Mouse (Mus musculus): ENCODE results near the gene Prr12. TPM values are rescaled to one million over a fixed set of nuclear protein-coding genes. Genes with fewer than 3 reads are reported as not detected.
"Not testable (repeated sequence)": the region's sequence is repeated elsewhere in the genome, so short reads cannot be mapped to it uniquely, and the experiment has no call there.

The Prr12 gene
- polyA plus RNA-seq, 1 experiment from 2014 or later, result 4.1 TPM

GRCm38 (mm10) chr7:45028351-45028750, 24.3 kb downstream of the Prr12 start:
- Histone ChIP-seq H3K4me2 (no peak overlapping the region), H3K9me3 (replicated peaks) (no peaks in the 10 kb centered on the region), H3K4me1 (no peaks in the 10 kb centered on the region; the same call in 1 of the 2 replicates), H3K27me3 (replicated peaks) (no peaks in the 10 kb centered on the region), H3K4me3 (no peak overlapping the region), H3K36me3 (peaks cover 66% of the 10 kb centered on the region), H3K27ac (no peak overlapping the region), H3K9ac (no peak overlapping the region)
- 78% methylated on average over 11 of the region's 11 CpGs for WGBS (ENCODE audit: insufficient replicate concordance)
- no peak for ATAC-seq

- Histone ChIP-seq H3K4me3 (no peak overlapping the region), H3K4me1 (no peaks in the 10 kb centered on the region; the same call in 1 of the 2 replicates), H3K9ac (no peak overlapping the region), H3K27me3 (replicated peaks) (no peaks in the 10 kb centered on the region), H3K36me3 (peaks cover 60% of the 10 kb centered on the region), H3K27ac (no peak overlapping the region), H3K9me3 (replicated peaks) (no peaks in the 10 kb centered on the region), H3K4me2 (no peak overlapping the region)
- 76% methylated on average over 9 of the region's 9 CpGs for WGBS (ENCODE audit: insufficient replicate concordance)
- no peak for ATAC-seq
These were observed 24.9 kb downstream of the Prr12 start for GRCm38 (mm10) chr7:45027761-45028160.

DNA sequence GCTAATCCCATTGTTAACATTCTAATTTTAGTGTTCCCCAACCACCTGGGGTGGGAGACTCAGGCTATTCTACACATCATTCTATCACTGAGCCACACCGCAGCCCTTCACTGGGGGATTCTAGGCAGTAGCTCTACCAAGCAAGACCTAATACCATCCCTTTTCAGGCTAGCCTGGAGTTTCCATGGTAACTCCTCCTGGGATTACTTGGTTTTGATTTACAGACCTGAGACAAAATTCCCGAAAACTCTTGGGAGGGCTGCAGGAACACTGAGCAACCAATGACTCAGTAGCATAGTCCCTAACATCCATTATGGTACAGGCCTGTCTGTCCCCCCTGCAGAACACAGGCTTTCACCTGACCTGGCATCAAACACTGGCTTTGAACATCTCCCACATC, 26.4 kb downstream of the Prr12 start:
- H3K27me3 ChIP-seq (replicated peaks), result peaks cover 2% of the 10 kb centered on the region

DNA sequence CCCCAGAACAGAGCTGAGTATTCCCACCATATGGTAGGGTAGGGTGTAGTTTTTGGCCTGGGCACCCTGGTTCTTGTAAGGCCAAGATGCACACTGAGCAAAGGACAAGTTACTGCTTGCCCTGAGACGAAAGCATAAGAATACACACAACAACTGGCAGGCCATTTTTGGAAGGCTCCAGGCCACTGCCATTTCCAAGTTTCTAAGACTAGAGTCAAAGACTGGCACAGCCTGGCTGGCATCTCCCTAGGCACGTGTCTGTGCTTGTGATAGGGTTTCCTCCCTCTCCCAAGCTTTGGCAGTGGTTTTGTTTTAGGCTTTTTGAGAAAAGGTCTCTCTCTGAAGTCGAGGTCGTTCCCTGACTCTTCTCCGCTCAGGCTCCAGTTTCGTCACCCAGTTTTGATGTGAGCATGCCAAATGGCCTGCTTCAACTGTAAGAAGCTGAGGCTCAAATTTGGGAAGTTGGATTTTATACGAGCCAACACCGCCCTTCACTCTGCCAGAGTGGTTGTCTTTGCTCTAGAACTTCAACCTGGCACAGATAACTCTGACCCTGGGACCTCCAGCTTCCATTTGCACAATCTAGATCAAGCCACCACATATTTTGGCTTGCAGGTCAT, 27.0 kb downstream of the Prr12 start:
- no peaks in the 10 kb centered on the region for H3K9me3 ChIP-seq (replicated peaks)
- no peaks in the 10 kb centered on the region; the same call in 1 of the 2 replicates for H3K4me1 ChIP-seq
- peaks cover 7% of the 10 kb centered on the region for H3K27me3 ChIP-seq (replicated peaks)
- no peak overlapping the region for H3K27ac ChIP-seq
- H3K36me3 ChIP-seq, result peaks cover 39% of the 10 kb centered on the region
- H3K4me2 ChIP-seq, result no peak overlapping the region
- H3K4me3 ChIP-seq, result no peak overlapping the region
- 62% methylated on average over 8 of the region's 8 CpGs for WGBS (ENCODE audit: insufficient replicate concordance)
- ATAC-seq, result no peak
- H3K9ac ChIP-seq, result no peak overlapping the region

More for the DNA sequence above, 26.4 kb downstream of the Prr12 start:
- no peaks in the 10 kb centered on the region; the same call in 1 of the 2 replicates for H3K4me1 ChIP-seq
- no peak overlapping the region for H3K9ac ChIP-seq
- no peak overlapping the region for H3K4me2 ChIP-seq
- H3K4me3 ChIP-seq, result no peak overlapping the region
- no peak for ATAC-seq
- 70% methylated on average over 2 of the region's 2 CpGs for WGBS (ENCODE audit: insufficient replicate concordance)
- H3K27ac ChIP-seq, result no peak overlapping the region
- peaks cover 45% of the 10 kb centered on the region for H3K36me3 ChIP-seq
- H3K9me3 ChIP-seq (replicated peaks), result no peaks in the 10 kb centered on the region

- Histone ChIP-seq H3K9ac (no peak overlapping the region), H3K4me3 (no peak overlapping the region), H3K27ac (no peak overlapping the region), H3K36me3 (peaks cover 28% of the 10 kb centered on the region), H3K4me2 (no peak overlapping the region), H3K9me3 (replicated peaks) (no peaks in the 10 kb centered on the region), H3K27me3 (replicated peaks) (peaks cover 18% of the 10 kb centered on the region), H3K4me1 (no peaks in the 10 kb centered on the region; the same call in 1 of the 2 replicates)
- 68% methylated on average over 15 of the region's 15 CpGs for WGBS (ENCODE audit: insufficient replicate concordance)
- no peak for ATAC-seq
These were observed 28.1 kb downstream of the Prr12 start for GRCm38 (mm10) chr7:45024281-45025248.

DNA sequence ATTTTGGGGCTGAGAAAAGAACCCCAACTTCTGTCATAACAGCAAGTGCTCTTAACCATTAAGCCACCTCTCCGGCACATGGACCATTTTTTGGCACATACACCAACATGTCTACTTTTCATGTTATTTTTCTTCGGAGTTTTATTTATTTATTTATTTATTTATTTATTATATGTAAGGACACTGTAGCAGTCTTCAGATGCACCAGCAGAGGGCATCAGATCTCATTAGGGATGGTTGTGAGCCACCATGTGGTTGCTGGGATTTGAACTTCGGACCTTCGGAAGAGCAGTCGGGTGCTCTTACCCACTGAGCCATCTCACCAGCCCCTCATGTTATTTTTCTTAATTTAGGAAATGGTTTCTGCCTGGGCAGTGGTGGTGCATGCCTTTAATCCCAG, 29.0 kb downstream of the Prr12 start:
- not testable (repeated sequence) for H3K27ac ChIP-seq; H3K9me3 ChIP-seq (replicated peaks); H3K4me3 ChIP-seq; H3K4me2 ChIP-seq; ATAC-seq; H3K4me1 ChIP-seq; H3K9ac ChIP-seq
- Histone ChIP-seq H3K36me3 (peaks cover 19% of the 10 kb centered on the region), H3K27me3 (replicated peaks) (peaks cover 27% of the 10 kb centered on the region)
- 62% methylated on average over 5 of the region's 5 CpGs for WGBS (ENCODE audit: insufficient replicate concordance)

DNA sequence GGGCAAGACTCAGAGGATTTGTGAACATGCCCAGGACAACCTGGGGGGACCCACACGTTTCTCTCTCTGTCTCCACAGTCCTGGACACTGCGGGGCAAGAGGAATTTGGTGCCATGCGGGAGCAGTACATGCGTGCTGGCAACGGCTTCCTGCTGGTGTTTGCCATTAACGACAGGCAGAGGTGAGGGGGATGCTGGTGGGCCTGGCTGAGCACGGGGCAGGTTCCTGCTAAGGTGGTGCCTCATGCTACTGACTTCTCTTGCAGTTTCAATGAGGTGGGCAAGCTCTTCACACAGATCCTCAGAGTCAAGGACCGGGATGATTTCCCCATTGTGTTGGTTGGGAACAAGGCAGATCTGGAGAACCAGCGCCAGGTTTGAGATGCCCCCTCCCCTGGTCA, 32.5 kb downstream of the Prr12 start:
- H3K9me3 ChIP-seq (replicated peaks), result no peaks in the 10 kb centered on the region
- no peak for ATAC-seq
- no peak overlapping the region for H3K9ac ChIP-seq
- 58% methylated on average over 9 of the region's 9 CpGs for WGBS (ENCODE audit: insufficient replicate concordance)
- H3K27ac ChIP-seq, result no peak overlapping the region
- no peak overlapping the region for H3K4me3 ChIP-seq
- H3K4me1 ChIP-seq, result peaks cover 24% of the 10 kb centered on the region
- H3K27me3 ChIP-seq (replicated peaks), result peaks cover 36% of the 10 kb centered on the region
- no peak overlapping the region for H3K4me2 ChIP-seq
- no peaks in the 10 kb centered on the region for H3K36me3 ChIP-seq

DNA sequence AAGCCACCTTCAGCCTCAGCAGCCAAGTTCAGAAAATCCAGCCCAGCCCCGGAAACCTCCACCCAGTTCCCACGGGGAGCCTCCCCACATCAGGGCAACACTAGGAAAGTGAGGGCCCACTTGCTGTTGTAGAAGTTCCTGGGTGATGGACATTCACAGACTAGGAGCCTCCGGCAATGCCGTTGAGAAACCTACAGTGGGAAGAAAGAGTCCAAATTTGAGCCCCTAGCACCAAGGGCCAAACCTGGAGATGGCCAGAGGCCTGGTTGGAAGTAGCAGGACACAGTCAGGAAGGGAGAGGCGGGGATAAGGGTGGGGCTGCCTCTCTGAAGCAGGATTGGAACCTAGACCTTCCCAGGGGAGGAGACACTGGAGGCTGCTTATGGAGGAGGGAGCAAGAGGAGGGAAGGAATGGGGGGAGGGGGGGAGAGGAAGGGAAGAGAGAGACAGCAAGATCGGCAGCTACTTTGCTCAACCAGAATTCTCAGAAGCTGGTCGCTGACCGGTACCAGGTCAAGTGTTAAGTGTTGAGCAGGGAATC, 33.6 kb downstream of the Prr12 start:
- peaks cover 35% of the 10 kb centered on the region for H3K4me1 ChIP-seq
- WGBS (ENCODE audit: insufficient replicate concordance), result 18% methylated on average over 8 of the region's 8 CpGs
- H3K4me2 ChIP-seq, result peak overlapping the region; percentile 98
- H3K9ac ChIP-seq, result no peak overlapping the region
- no peak for ATAC-seq
- H3K4me3 ChIP-seq, result peak overlapping the region; percentile 93; the same call in 1 of the 2 replicates
- H3K9me3 ChIP-seq (replicated peaks), result no peaks in the 10 kb centered on the region
- H3K36me3 ChIP-seq, result no peaks in the 10 kb centered on the region; the same call in 1 of the 2 replicates
- peaks cover 36% of the 10 kb centered on the region for H3K27me3 ChIP-seq (replicated peaks)
- 0 out of 2 replicates have a peak overlapping the region, but pooled peaks have one; percentile 13 for H3K27ac ChIP-seq

DNA sequence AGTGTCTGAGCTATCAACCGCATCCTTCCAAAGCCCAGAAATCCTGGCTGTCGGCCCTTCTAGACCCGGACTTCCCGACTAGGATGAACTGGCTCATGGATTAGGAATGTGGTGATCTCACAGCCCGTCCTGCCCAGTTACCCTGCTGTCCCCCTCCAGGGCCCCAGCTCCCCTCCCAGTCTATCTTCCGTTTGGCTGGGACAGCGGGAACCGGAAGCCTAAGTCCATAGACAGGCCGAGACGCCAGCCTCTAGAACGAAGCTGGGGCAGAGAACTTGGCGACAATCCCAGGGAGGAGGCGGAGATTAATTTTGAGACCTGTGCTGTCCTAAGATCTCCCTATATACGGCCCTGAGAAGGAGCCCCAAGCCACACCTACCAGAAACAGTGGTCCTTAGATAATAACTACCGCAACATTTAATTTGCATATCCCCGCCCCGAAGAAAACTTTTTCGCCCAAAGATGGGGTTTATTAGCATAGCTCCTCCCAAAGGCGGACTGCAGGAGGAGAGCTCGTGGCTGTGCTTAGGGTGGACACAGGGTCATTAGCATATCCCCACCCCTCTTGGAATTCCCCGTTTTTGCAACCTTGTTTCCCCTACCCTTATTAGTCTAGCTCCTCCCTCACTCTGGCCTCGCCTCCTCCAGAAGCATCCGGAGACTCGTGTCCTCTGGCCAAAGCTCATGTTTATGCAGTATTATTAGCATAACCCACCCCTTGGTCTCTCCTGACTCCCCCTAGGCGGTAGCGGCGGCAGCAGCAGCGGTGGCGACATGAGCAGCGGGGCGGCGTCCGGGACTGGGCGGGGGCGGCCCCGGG, 35.2 kb downstream of the Prr12 start, which contains the start of gene Rras:
TSS of gene Rras (plus strand) at position 720 of the 820 bp plus-strand sequence.
- Histone ChIP-seq H3K27me3 (replicated peaks) (peaks cover 36% of the 10 kb centered on the region), H3K4me3 (peak within 1 kb of the TSS; percentile 93), H3K27ac (peak within 1 kb of the TSS; percentile 92), H3K36me3 (peaks cover 15% of the 10 kb centered on the region), H3K4me2 (peak within 1 kb of the TSS; percentile 98), H3K9ac (peak within 1 kb of the TSS; percentile 96), H3K4me1 (peaks cover 52% of the 10 kb centered on the region), H3K9me3 (replicated peaks) (no peaks in the 10 kb centered on the region)
- ATAC-seq, result peak; percentile 88
- under 1% methylated on average over 36 of the region's 36 CpGs for WGBS (ENCODE audit: insufficient replicate concordance)

DNA sequence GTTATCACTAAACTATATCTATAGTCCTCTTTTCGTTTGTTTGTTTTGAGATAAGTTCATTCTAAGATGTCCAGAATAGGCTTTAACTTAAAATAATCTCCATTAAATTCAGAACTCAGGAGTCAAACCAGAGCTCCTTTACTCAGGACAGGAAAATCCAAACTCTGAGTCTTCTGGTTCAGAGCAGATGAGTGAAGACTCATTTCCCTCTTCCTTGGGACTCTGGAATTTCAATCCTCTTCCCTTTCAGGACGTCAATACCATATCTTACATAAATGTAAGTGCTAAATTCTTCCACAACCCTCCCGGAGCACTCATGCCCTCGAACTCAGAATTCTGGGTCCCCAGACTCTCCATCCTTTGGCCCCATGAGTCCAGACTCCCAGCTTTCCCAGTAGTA, 35.9 kb downstream of the Prr12 start:
- Histone ChIP-seq H3K4me2 (peak overlapping the region; percentile 98), H3K27ac (peak overlapping the region; percentile 92), H3K9me3 (replicated peaks) (no peaks in the 10 kb centered on the region), H3K9ac (peak overlapping the region; percentile 96), H3K4me1 (peaks cover 53% of the 10 kb centered on the region), H3K36me3 (peaks cover 22% of the 10 kb centered on the region), H3K27me3 (replicated peaks) (peaks cover 36% of the 10 kb centered on the region), H3K4me3 (peak overlapping the region; percentile 93)
- 2% methylated on average over 4 of the region's 4 CpGs for WGBS (ENCODE audit: insufficient replicate concordance)
- no peak for ATAC-seq

GRCm38 (mm10) chr7:45015957-45016612, 36.6 kb downstream of the Prr12 start, which contains the start of gene Scaf1:
Scaf1 (minus strand) TSS chr7:45016363.
- H3K4me1 ChIP-seq, result peaks cover 53% of the 10 kb centered on the region
- peaks cover 33% of the 10 kb centered on the region for H3K27me3 ChIP-seq (replicated peaks)
- ATAC-seq, result peak; percentile 82
- peak within 1 kb of the TSS; percentile 98 for H3K4me2 ChIP-seq
- H3K36me3 ChIP-seq, result peaks cover 29% of the 10 kb centered on the region
- H3K4me3 ChIP-seq, result peak within 1 kb of the TSS; percentile 93
- H3K9ac ChIP-seq, result peak within 1 kb of the TSS; percentile 96
- 1% methylated on average over 69 of the region's 69 CpGs for WGBS (ENCODE audit: insufficient replicate concordance)
- no peaks in the 10 kb centered on the region for H3K9me3 ChIP-seq (replicated peaks)
- peak within 1 kb of the TSS; percentile 92 for H3K27ac ChIP-seq
